Mouse (Mus musculus): Measurements from ENCODE around the gene Nkiras1. TPM values are rescaled to one million over a fixed set of nuclear protein-coding genes. Genes with fewer than 3 reads are reported as not detected.

Gene Nkiras1
- polyA plus RNA-seq, 1 experiment: 10.6 TPM

GRCm38 (mm10) chr14:18300676-18301075 lies 29.7 kb downstream of the Nkiras1 start:
- Histone ChIP-seq H3K4me3 (ENCODE audit: insufficient read depth, low read length) (no peak overlapping the region), H3K4me1 (ENCODE audit: control insufficient read depth, insufficient read depth, low read length) (peaks cover 28% of the 10 kb centered on the region), H3K27ac (ENCODE audit: insufficient read depth, low read depth, low read length) (no peak overlapping the region)
- TF ChIP-seq CTCF (IDR thresholded peaks at IDR 0.05; ENCODE audit: low read depth, low read length) (no peak), POLR2A (IDR thresholded peaks at IDR 0.05; ENCODE audit: borderline replicate concordance, low read depth, low read length) (no peak)

GRCm38 (mm10) chr14:18301591-18301990 lies 30.7 kb downstream of the Nkiras1 start:
- TF ChIP-seq POLR2A (IDR thresholded peaks at IDR 0.05; ENCODE audit: borderline replicate concordance, low read depth, low read length): no peak
- TF ChIP-seq CTCF (IDR thresholded peaks at IDR 0.05; ENCODE audit: low read depth, low read length): no peak
- no peak overlapping the region for H3K27ac ChIP-seq (ENCODE audit: insufficient read depth, low read depth, low read length)
- peaks cover 31% of the 10 kb centered on the region for H3K4me1 ChIP-seq (ENCODE audit: control insufficient read depth, insufficient read depth, low read length)
- no peak overlapping the region for H3K4me3 ChIP-seq (ENCODE audit: insufficient read depth, low read length)

- Histone ChIP-seq H3K4me3 (ENCODE audit: insufficient read depth, low read length) (no peak overlapping the region), H3K4me1 (ENCODE audit: control insufficient read depth, insufficient read depth, low read length) (peaks cover 22% of the 10 kb centered on the region), H3K27ac (ENCODE audit: insufficient read depth, low read depth, low read length) (no peak overlapping the region)
- TF ChIP-seq CTCF (IDR thresholded peaks at IDR 0.05; ENCODE audit: low read depth, low read length) (no peak), POLR2A (IDR thresholded peaks at IDR 0.05; ENCODE audit: borderline replicate concordance, low read depth, low read length) (no peak)
Observed at GRCm38 (mm10) chr14:18302750-18303149, 31.8 kb downstream of the Nkiras1 start.

GRCm38 (mm10) chr14:18303262-18303661 lies 32.3 kb downstream of the Nkiras1 start:
- TF ChIP-seq CTCF (IDR thresholded peaks at IDR 0.05; ENCODE audit: low read depth, low read length) (no peak), POLR2A (IDR thresholded peaks at IDR 0.05; ENCODE audit: borderline replicate concordance, low read depth, low read length) (no peak)
- H3K4me1 ChIP-seq (ENCODE audit: control insufficient read depth, insufficient read depth, low read length): peaks cover 23% of the 10 kb centered on the region
- no peak overlapping the region for H3K27ac ChIP-seq (ENCODE audit: insufficient read depth, low read depth, low read length)
- H3K4me3 ChIP-seq (ENCODE audit: insufficient read depth, low read length): no peak overlapping the region

- TF ChIP-seq CTCF (IDR thresholded peaks at IDR 0.05; ENCODE audit: low read depth, low read length) (no peak), POLR2A (IDR thresholded peaks at IDR 0.05; ENCODE audit: borderline replicate concordance, low read depth, low read length) (no peak)
- Histone ChIP-seq H3K27ac (ENCODE audit: insufficient read depth, low read depth, low read length) (no peak overlapping the region), H3K4me3 (ENCODE audit: insufficient read depth, low read length) (no peak overlapping the region), H3K4me1 (ENCODE audit: control insufficient read depth, insufficient read depth, low read length) (peaks cover 17% of the 10 kb centered on the region)
Observed at GRCm38 (mm10) chr14:18304165-18304564, 33.2 kb downstream of the Nkiras1 start.

- no peak overlapping the region for H3K4me3 ChIP-seq (ENCODE audit: insufficient read depth, low read length)
- TF ChIP-seq CTCF (IDR thresholded peaks at IDR 0.05; ENCODE audit: low read depth, low read length): no peak
- no peak for TF ChIP-seq POLR2A (IDR thresholded peaks at IDR 0.05; ENCODE audit: borderline replicate concordance, low read depth, low read length)
- H3K27ac ChIP-seq (ENCODE audit: insufficient read depth, low read depth, low read length): no peak overlapping the region
- peaks cover 20% of the 10 kb centered on the region for H3K4me1 ChIP-seq (ENCODE audit: control insufficient read depth, insufficient read depth, low read length)
Observed at GRCm38 (mm10) chr14:18317457-18318411, 46.8 kb downstream of the Nkiras1 start.

GRCm38 (mm10) chr14:18326968-18327672 lies 56.2 kb downstream of the Nkiras1 start:
- no peak for TF ChIP-seq CTCF (IDR thresholded peaks at IDR 0.05; ENCODE audit: low read depth, low read length)
- no peak for TF ChIP-seq POLR2A (IDR thresholded peaks at IDR 0.05; ENCODE audit: borderline replicate concordance, low read depth, low read length)
- Histone ChIP-seq H3K4me3 (ENCODE audit: insufficient read depth, low read length) (no peak overlapping the region), H3K4me1 (ENCODE audit: control insufficient read depth, insufficient read depth, low read length) (peaks cover 5% of the 10 kb centered on the region; the same call in 1 of the 2 replicates), H3K27ac (ENCODE audit: insufficient read depth, low read depth, low read length) (no peak overlapping the region)

- TF ChIP-seq POLR2A (IDR thresholded peaks at IDR 0.05; ENCODE audit: borderline replicate concordance, low read depth, low read length) (no peak), CTCF (IDR thresholded peaks at IDR 0.05; ENCODE audit: low read depth, low read length) (no peak)
- Histone ChIP-seq H3K27ac (ENCODE audit: insufficient read depth, low read depth, low read length) (peak overlapping the region; percentile 20; the same call in 1 of the 2 replicates), H3K4me1 (ENCODE audit: control insufficient read depth, insufficient read depth, low read length) (peaks cover 5% of the 10 kb centered on the region; the same call in 1 of the 2 replicates), H3K4me3 (ENCODE audit: insufficient read depth, low read length) (peak overlapping the region; percentile 91)
Observed at GRCm38 (mm10) chr14:18330789-18331692, 60.1 kb downstream of the Nkiras1 start.

- TF ChIP-seq POLR2A (IDR thresholded peaks at IDR 0.05; ENCODE audit: borderline replicate concordance, low read depth, low read length): no peak; the same call in 1 of the 2 replicates
- TF ChIP-seq CTCF (IDR thresholded peaks at IDR 0.05; ENCODE audit: low read depth, low read length): no peak
- H3K27ac ChIP-seq (ENCODE audit: insufficient read depth, low read depth, low read length): peak within 1 kb of the TSS; percentile 20; the same call in 1 of the 2 replicates
- peak within 1 kb of the TSS; percentile 91 for H3K4me3 ChIP-seq (ENCODE audit: insufficient read depth, low read length)
- H3K4me1 ChIP-seq (ENCODE audit: control insufficient read depth, insufficient read depth, low read length): peaks cover 5% of the 10 kb centered on the region; the same call in 1 of the 2 replicates
Observed at GRCm38 (mm10) chr14:18331693-18332131, 60.8 kb downstream of the Nkiras1 start, which contains the start of gene Ube2e1. TSS of gene Ube2e1 (minus strand) at chr14:18331859.

Other genes with a start within 250 kb of the Nkiras1 start
- gene Nr1d2, start 32.0 kb upstream of the Nkiras1 start, polyA plus RNA-seq (2012; ENCODE audit: insufficient read depth, insufficient read length, missing spikeins): 44.7 and 47.6 TPM in 2 replicates
- 508 and 615 TPM in 2 replicates for gene Rpl15, start 255 bp downstream of the Nkiras1 start, polyA plus RNA-seq (2012; ENCODE audit: insufficient read depth, insufficient read length, missing spikeins)
- 66.5 and 72.9 TPM in 2 replicates for gene Ube2e1, start 60.7 kb downstream of the Nkiras1 start, polyA plus RNA-seq (2012; ENCODE audit: insufficient read depth, insufficient read length, missing spikeins)